Mouse (Mus musculus) B cell, adult (primary cell): ENCODE results near the gene Lmbr1. TPM values are rescaled to one million over a fixed set of nuclear protein-coding genes. Genes with fewer than 3 reads are reported as not detected.

Source experiments
- total RNA-seq: library from RNA; stranded (reverse); gene quantifications from 4 replicates; pipeline ENCODE4 v1.2.4, GENCODE M21; 2023; ENCODE audit not compliant: inconsistent age

The Lmbr1 gene
- 0.87 to 2.7 TPM (median 1.1 TPM) in 4 replicates for total RNA-seq

DNA sequence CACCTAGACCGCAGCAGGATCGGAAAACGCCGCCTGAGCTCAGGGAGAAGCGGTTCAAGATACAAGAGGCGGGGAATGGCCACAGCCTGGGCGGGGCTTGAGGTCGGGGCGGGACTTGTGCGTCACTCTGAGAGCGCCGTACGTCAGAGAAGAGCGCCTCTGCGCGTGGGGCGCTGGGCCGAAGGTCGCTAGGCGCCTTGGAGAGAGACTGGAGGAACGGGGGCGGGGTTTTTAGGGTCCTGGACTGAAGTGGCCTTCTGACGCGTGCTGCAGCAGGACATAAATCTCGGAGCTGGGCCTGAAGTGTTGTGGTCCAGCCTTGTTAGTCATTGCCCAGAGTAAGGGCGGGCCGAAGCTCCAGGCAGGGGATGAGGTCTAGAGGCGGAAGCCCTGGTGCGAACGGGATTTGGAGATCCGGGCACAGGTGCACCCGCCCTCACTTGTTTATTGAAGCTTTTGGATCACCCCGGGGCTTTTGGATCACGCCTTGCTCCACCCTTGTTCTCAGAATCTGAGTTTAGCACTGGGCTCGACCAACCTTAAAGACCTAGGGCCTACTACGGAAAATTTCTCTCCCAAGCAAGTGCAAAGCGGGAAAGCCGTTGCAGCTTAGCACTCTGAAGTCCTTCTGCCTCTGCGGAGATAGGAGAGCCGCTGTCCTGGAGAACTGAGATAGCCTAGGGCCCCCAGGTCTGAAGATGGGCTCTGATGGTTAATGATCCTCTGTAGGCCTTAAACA is at the start of gene Lmbr1:
Gene Lmbr1, minus strand, starts transcription at position 93 of the 739 bp plus-strand sequence.

DNA sequence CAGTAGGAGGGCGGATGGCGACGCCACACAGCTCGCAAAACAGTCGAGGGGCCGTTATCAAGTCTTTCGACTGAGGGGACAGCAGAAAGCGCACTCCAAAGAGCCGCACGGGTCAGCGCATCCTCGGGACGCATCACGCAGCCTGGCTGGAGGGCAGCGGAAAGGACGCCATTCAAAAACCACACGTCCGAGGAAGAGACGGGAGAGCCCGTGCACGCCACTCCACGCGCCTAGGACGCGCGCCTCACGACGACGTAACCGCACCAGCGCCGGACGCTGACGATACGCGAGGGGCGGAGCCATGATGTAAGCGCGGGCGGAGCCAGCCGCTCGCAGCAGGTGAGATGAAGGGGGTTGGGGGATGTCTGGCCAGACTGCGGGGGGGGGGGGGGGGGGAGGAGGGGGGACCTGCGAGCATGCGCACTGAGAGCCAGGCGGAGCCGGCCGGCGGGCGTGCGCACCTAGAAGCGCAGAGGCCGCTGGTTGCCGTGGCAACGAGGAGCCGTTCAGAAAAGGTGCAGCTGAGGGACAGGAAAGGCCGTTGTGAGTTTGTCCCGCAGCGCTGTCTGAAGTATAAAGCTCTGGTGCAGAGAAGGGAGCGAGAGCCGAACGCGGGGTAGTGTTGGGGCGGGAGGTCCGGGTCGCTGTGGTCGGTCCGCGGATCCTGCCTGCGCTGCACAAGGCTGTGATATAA is 182.5 kb downstream of the Lmbr1 start, which contains the start of gene Rnf32:
Gene Rnf32, plus strand, starts transcription at position 423 of the 694 bp plus-strand sequence.

Other genes with a start within 250 kb of the Lmbr1 start
- not detected in 4 replicates for gene Rnf32, start 182.4 kb downstream of the Lmbr1 start, total RNA-seq
- 26.3 to 31.7 TPM (median 29.3 TPM) in 4 replicates for gene Nom1, start 56.3 kb upstream of the Lmbr1 start, total RNA-seq
- gene Mnx1, start 100.1 kb upstream of the Lmbr1 start, total RNA-seq, result not detected in 4 replicates
- gene Ube3c, start 190.9 kb upstream of the Lmbr1 start, total RNA-seq, result 37.8 to 44.3 TPM (median 39.7 TPM) in 4 replicates